Mouse (Mus musculus) CH12.LX (cell line): ENCODE measurements around the gene Lmna. TPM values are rescaled to one million over a fixed set of nuclear protein-coding genes. Genes with fewer than 3 reads are reported as not detected.

Experiments used
- DNase-seq: peaks from one replicate; pipeline ENCODE4 v3.0.0-alpha.2; 2013; ENCODE audit errors: extremely low read depth
- H3K27ac ChIP-seq: 2 replicates; pipeline ENCODE4 v1.5.1; 2012; ENCODE audit warnings: low read depth, mild to moderate bottlenecking, control low read depth, moderate library complexity; ENCODE audit not compliant: insufficient read depth
- H3K27me3 ChIP-seq: replicated peaks from 2 replicates; pipeline ENCODE3; 2012; ENCODE audit warnings: inconsistent platforms
- H3K36me3 ChIP-seq, 2 experiments: replicated peaks in 1 of 2; 2 replicates each; pipeline versions ENCODE3 to v1.6.1; 2012; ENCODE audit warnings: inconsistent platforms in 1 of 2, low read length in 1 of 2, mild to moderate bottlenecking in 1 of 2, mixed read lengths in 1 of 2, moderate library complexity in 1 of 2; ENCODE audit not compliant: control insufficient read depth in 1 of 2, insufficient read depth in 1 of 2
- H3K4me1 ChIP-seq, 2 experiments: 2 replicates each; pipeline ENCODE4 v1.6.1; 2012; ENCODE audit warnings: inconsistent platforms in 1 of 2, moderate library complexity in 1 of 2; ENCODE audit not compliant: insufficient read depth in 2 of 2, control insufficient read depth in 1 of 2
- H3K4me2 ChIP-seq: 2 replicates; pipeline ENCODE4 v1.6.1; 2012; ENCODE audit warnings: low read depth, mild to moderate bottlenecking, control low read depth; ENCODE audit not compliant: poor library complexity, insufficient read depth, severe bottlenecking
- H3K4me3 ChIP-seq, 3 experiments: fragments of 150-350 bp in 1 of 3; sonication (generic) in 1 of 3; replicated peaks in 1 of 3; 2 replicates each; pipeline versions ENCODE3 to v1.5.1; 2011 to 2012; ENCODE audit warnings: low read depth in 2 of 3, low read length in 2 of 3, mild to moderate bottlenecking in 2 of 3, moderate library complexity in 2 of 3, control low read depth in 1 of 3, improper control_type of control experiment in 1 of 3, inconsistent platforms in 1 of 3, mixed read lengths in 1 of 3; ENCODE audit not compliant: poor library complexity in 1 of 3
- H3K79me2 ChIP-seq: replicated peaks from 2 replicates; pipeline ENCODE4 v1.6.1; 2012; ENCODE audit warnings: mild to moderate bottlenecking, moderate library complexity; ENCODE audit not compliant: control insufficient read depth, poor library complexity, insufficient read depth, severe bottlenecking; ENCODE audit errors: extremely low read depth
- H3K9ac ChIP-seq: 2 replicates; pipeline ENCODE4 v1.6.1; 2012; ENCODE audit warnings: low read depth, mild to moderate bottlenecking, control low read depth, moderate library complexity; ENCODE audit not compliant: insufficient read depth
- H3K9me3 ChIP-seq: replicated peaks from 2 replicates; pipeline ENCODE3; 2012; ENCODE audit warnings: low read length, inconsistent platforms, mixed read lengths
- E2F4 ChIP-seq: IDR thresholded peaks from 2 replicates; pipeline ENCODE4 v1.6.1; 2011; ENCODE audit warnings: low read depth, low read length, improper control_type of control experiment; ENCODE audit not compliant: insufficient replicate concordance
- ELF1 ChIP-seq: IDR thresholded peaks from 2 replicates; pipeline ENCODE4 v1.6.1; 2014; ENCODE audit warnings: low read depth, mild to moderate bottlenecking, inconsistent platforms, low read length, improper control_type of control experiment
- EP300 ChIP-seq: IDR thresholded peaks from 2 replicates; pipeline ENCODE4 v1.6.1; 2011; ENCODE audit warnings: low read length, improper control_type of control experiment
- JUND ChIP-seq: conservative IDR thresholded peaks from 2 replicates; pipeline ENCODE4 v1.6.1; 2011; ENCODE audit warnings: low read depth, low read length, improper control_type of control experiment
- MAFK ChIP-seq: IDR thresholded peaks from 2 replicates; pipeline ENCODE4 v1.6.1; 2011; ENCODE audit warnings: low read length, improper control_type of control experiment; ENCODE audit not compliant: insufficient replicate concordance
- MAX ChIP-seq: IDR thresholded peaks from 2 replicates; pipeline ENCODE4 v1.6.1; 2011; ENCODE audit warnings: low read length, improper control_type of control experiment
- MAZ ChIP-seq: IDR thresholded peaks from 2 replicates; pipeline ENCODE4 v1.6.1; 2012; ENCODE audit warnings: low read depth, mild to moderate bottlenecking, inconsistent platforms, low read length, improper control_type of control experiment, moderate library complexity
- MXI1 ChIP-seq: IDR thresholded peaks from 2 replicates; pipeline ENCODE4 v1.6.1; 2011; ENCODE audit warnings: mild to moderate bottlenecking, low read depth, low read length, improper control_type of control experiment
- NELFE ChIP-seq: IDR thresholded peaks from 2 replicates; pipeline ENCODE4 v1.6.1; 2011; ENCODE audit warnings: low read depth, low read length, improper control_type of control experiment
- POLR2A ChIP-seq: IDR thresholded peaks from 2 replicates; pipeline ENCODE4 v1.6.1; 2011; ENCODE audit warnings: low read depth, mild to moderate bottlenecking, improper control_type of control experiment, low read length
- POLR2AphosphoS2 ChIP-seq: IDR thresholded peaks from 2 replicates; pipeline ENCODE4 v1.6.1; 2011; ENCODE audit warnings: low read depth, low read length, improper control_type of control experiment
- SIN3A ChIP-seq: IDR thresholded peaks from 2 replicates; pipeline ENCODE4 v1.6.1; 2012; ENCODE audit warnings: low read length, improper control_type of control experiment, inconsistent platforms
- SMC3 ChIP-seq: IDR thresholded peaks from 2 replicates; pipeline ENCODE4 v1.6.1; 2011; ENCODE audit warnings: low read depth, low read length, improper control_type of control experiment
- TBP ChIP-seq: conservative IDR thresholded peaks from 2 replicates; pipeline ENCODE4 v1.6.1; 2011; ENCODE audit warnings: low read depth, low read length, improper control_type of control experiment
- UBTF ChIP-seq: IDR thresholded peaks from 2 replicates; pipeline ENCODE4 v1.6.1; 2012; ENCODE audit warnings: low read depth, mild to moderate bottlenecking, inconsistent platforms, low read length, improper control_type of control experiment, moderate library complexity
- ZC3H11A ChIP-seq: IDR thresholded peaks from 2 replicates; pipeline ENCODE4 v1.6.1; 2012; ENCODE audit warnings: low read depth, mild to moderate bottlenecking, inconsistent platforms, low read length, improper control_type of control experiment
- ZKSCAN1 ChIP-seq: IDR thresholded peaks from 2 replicates; pipeline ENCODE4 v1.6.1; 2012; ENCODE audit warnings: low read depth, inconsistent platforms, low read length, improper control_type of control experiment, borderline replicate concordance
- ZMIZ1 ChIP-seq: IDR thresholded peaks from 2 replicates; pipeline ENCODE4 v1.6.1; 2012; ENCODE audit warnings: low read depth, mild to moderate bottlenecking, inconsistent platforms, low read length, improper control_type of control experiment
- ZNF384 ChIP-seq: IDR thresholded peaks from 2 replicates; pipeline ENCODE4 v1.6.1; 2012; ENCODE audit warnings: low read depth, low read length, improper control_type of control experiment, inconsistent platforms
- dilution Hi-C: fragments of 300-500 bp; cut with MboI; formaldehyde crosslinking; loops from 2 replicates; pipeline ENCODE4 v1.14.3; 2020; ENCODE audit warnings: low sequenced_read_pairs; ENCODE audit not compliant: extremely low pct_unique_long_range_greater_than_20kb, extremely low pct_ligation_motif_present
- in situ Hi-C: fragments of 300-500 bp; cut with MboI; formaldehyde crosslinking; loops from 3 replicates; pipeline ENCODE4 v1.14.3; 2019; ENCODE audit warnings: low sequenced_read_pairs, low pct_ligation_motif_present, low pct_unique_long_range_greater_than_20kb, mixed read lengths
- polyA plus RNA-seq: library from polyadenylated mRNA; unstranded; fragments of >175 nt; gene quantifications from 2 replicates; pipeline ENCODE4 v1.2.1, GENCODE M21; 2012; ENCODE audit warnings: low read depth; ENCODE audit not compliant: insufficient read length
- total RNA-seq, 2 experiments: library from RNA; depleted of rRNA; stranded (reverse); fragments of 300-350 nt in 1 of 2; fragments of >200 nt in 1 of 2; gene quantifications; 2 replicates each; pipeline ENCODE4 v1.2.3; 2012 to 2014

The Lmna gene
- total and polyA plus RNA-seq, 3 experiments: 16.1 to 67.7 (median 17.2) TPM

DNA sequence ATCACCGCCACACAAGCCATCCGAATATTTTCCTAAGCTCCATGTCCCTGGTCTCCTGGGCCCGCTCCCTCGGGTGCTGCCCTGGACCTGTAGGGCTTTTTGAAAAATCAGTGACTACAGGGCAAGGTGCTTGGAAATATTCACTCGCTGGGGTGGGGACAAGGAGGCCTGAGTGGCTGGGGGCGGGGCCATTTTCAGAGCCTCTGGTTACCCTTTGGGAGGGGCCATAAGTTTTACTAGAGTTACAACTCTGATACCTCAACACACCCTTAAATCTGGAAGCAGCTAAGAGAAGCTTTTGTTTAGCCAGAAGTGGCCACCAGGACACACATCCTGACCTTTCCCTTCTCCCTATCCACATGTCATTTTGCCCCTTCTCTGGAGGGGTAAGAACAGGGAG, 27.4 kb upstream of the Lmna start:
- dilution Hi-C loops: no loop called here
- Histone ChIP-seq H3K9ac (no peak overlapping the region), H3K9me3 (no peaks in the 10 kb centered on the region), H3K27me3 (peaks cover 9% of the 10 kb centered on the region), H3K4me1 (peaks cover 4 to 25% of the 10 kb centered on the region in 2 experiments), H3K79me2 (no peaks in the 10 kb centered on the region), H3K4me3 (no peak overlapping the region), H3K36me3 (peaks cover 13 to 32% of the 10 kb centered on the region in 2 experiments)
- no peak for DNase-seq
- TF ChIP-seq POLR2AphosphoS2 (no peak), SIN3A (no peak), NELFE (no peak), EP300 (no peak), MAZ (no peak), MAX (no peak), ZNF384 (no peak), TBP (no peak), MXI1 (no peak), POLR2A (no peak), E2F4 (no peak), ZC3H11A (no peak), ZMIZ1 (no peak), UBTF (no peak)
- TF ChIP-seq, all 38 proteins: peak for 0
- no peak overlapping the region for H3K4me2 ChIP-seq
- in situ Hi-C loops: no loop called here
- no peak overlapping the region for H3K27ac ChIP-seq

DNA sequence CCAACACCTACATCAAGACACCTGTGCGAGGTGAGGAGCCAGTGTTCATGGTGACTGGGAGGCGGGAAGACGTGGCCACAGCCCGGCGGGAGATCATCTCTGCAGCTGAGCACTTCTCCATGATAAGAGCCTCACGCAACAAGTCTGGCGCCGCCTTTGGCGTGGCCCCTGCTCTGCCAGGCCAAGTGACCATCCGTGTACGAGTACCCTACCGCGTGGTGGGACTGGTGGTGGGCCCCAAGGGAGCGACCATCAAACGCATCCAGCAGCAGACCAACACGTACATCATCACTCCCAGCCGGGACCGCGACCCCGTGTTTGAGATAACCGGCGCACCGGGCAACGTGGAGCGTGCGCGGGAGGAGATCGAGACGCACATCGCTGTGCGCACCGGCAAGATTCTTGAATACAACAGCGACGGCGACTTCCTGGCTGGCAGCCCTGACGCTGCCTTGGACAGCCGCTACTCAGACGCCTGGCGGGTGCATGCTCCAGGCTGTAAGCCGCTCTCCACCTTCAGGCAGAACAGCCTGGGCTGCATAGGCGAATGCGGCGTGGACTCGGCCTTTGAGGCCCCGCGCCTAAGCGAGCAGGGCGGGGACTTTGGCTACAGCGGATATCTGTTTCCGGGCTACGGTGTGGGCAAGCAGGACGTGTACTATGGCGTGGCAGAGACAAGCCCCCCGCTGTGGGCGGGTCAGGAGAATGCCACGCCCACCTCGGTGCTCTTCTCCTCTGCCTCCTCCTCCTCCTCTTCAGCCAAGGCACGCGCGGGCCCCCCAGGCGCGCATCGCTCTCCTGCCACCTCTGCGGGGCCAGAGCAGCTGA, 26.6 kb upstream of the Lmna start:
- dilution Hi-C loops: no loop called here
- H3K36me3 ChIP-seq: peaks cover 13 to 26% of the 10 kb centered on the region in 2 experiments

More for the DNA sequence above, 26.6 kb upstream of the Lmna start:
- DNase-seq: no peak
- TF ChIP-seq SMC3 (no peak), ELF1 (no peak), E2F4 (no peak), ZKSCAN1 (no peak), JUND (no peak), MAFK (no peak), POLR2AphosphoS2 (no peak)
- in situ Hi-C loops: no loop called here
- peaks cover 4 to 23% of the 10 kb centered on the region in 2 experiments for H3K4me1 ChIP-seq
- no peak overlapping the region for H3K4me3 ChIP-seq
- H3K27ac ChIP-seq: no peak overlapping the region
- H3K27me3 ChIP-seq: peaks cover 9% of the 10 kb centered on the region
- H3K9me3 ChIP-seq: no peaks in the 10 kb centered on the region
- H3K4me2 ChIP-seq: no peak overlapping the region
- H3K79me2 ChIP-seq: no peaks in the 10 kb centered on the region
- no peak overlapping the region for H3K9ac ChIP-seq
